Mouse (Mus musculus) cortical plate, adult 2 months (tissue): Measurements from ENCODE around the gene Myh4. TPM values are rescaled to one million over a fixed set of nuclear protein-coding genes. Genes with fewer than 3 reads are reported as not detected.

Source experiments
- H3K27ac ChIP-seq: fragments of 200-500 bp; 2 replicates; pipeline ENCODE4 v1.5.1; 2012; ENCODE audit warnings: low read length, control low read depth, inconsistent platforms; ENCODE audit not compliant: insufficient read depth
- H3K4me1 ChIP-seq: fragments of 200-500 bp; 2 replicates; pipeline ENCODE4 v1.6.1; 2011; ENCODE audit warnings: low read length; ENCODE audit not compliant: control insufficient read depth, insufficient read depth
- H3K4me3 ChIP-seq: fragments of 200-500 bp; 2 replicates; pipeline ENCODE4 v1.5.1; 2011; ENCODE audit warnings: mild to moderate bottlenecking, low read length, control low read depth; ENCODE audit not compliant: insufficient read depth
- CTCF ChIP-seq: fragments of 200-500 bp; IDR thresholded peaks from 2 replicates; pipeline ENCODE4 v1.5.1; 2011; ENCODE audit warnings: mild to moderate bottlenecking, control low read depth, low read length; ENCODE audit not compliant: insufficient read depth; ENCODE audit errors: extremely low read depth
- POLR2A ChIP-seq: fragments of 200-500 bp; IDR thresholded peaks from 2 replicates; pipeline ENCODE4 v1.6.1; 2011; ENCODE audit warnings: mild to moderate bottlenecking, low read length, control low read depth; ENCODE audit not compliant: insufficient read depth; ENCODE audit errors: extremely low read depth
- polyA plus RNA-seq: library from polyadenylated mRNA; depleted of rRNA; stranded (reverse); fragments of >200 nt; gene quantifications from 2 replicates; pipeline ENCODE4 v1.2.3, GENCODE M21; 2012; rRNA removed

The Myh4 gene
- polyA plus RNA-seq, 1 experiment, result 0.15 TPM

DNA sequence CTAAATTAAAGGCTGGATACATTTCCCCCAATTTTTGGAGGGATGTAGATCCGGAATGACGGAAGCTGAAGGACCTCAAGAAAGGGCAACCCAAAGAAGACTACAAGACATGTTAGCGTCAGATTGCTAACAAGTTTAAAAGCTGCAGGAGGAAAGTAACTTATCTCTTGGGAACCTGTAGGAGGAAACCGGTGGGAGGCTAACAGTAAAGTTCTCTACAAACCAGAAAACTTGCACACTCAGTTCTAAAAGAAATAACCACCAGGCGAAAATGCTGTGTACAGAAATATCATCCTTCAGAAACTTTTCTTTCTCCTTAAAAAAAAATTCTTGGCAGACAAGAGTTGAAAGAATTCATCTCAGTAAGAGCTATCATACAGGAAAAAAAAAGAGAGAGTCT lies 8.7 kb upstream of the Myh4 start:
- Histone ChIP-seq H3K27ac (no peak overlapping the region; the same call in 1 of the 2 replicates), H3K4me1 (peaks cover 7% of the 10 kb centered on the region; the same call in 1 of the 2 replicates), H3K4me3 (no peak overlapping the region)
- TF ChIP-seq POLR2A (no peak), CTCF (no peak)

- H3K4me3 ChIP-seq, result no peak overlapping the region
- H3K4me1 ChIP-seq, result peaks cover 7% of the 10 kb centered on the region; the same call in 1 of the 2 replicates
- H3K27ac ChIP-seq, result peak overlapping the region; percentile 59; the same call in 1 of the 2 replicates
- TF ChIP-seq POLR2A (no peak), CTCF (no peak)
Observed at GRCm38 (mm10) chr11:67229946-67230345, 7.9 kb upstream of the Myh4 start.

- Histone ChIP-seq H3K4me1 (peaks cover 3% of the 10 kb centered on the region; the same call in 1 of the 2 replicates), H3K27ac (no peak overlapping the region), H3K4me3 (no peak overlapping the region)
- peak; percentile 24; the same call in 1 of the 2 replicates for TF ChIP-seq CTCF
- no peak for TF ChIP-seq POLR2A
Observed at GRCm38 (mm10) chr11:67235639-67236358, 2.0 kb upstream of the Myh4 start.

DNA sequence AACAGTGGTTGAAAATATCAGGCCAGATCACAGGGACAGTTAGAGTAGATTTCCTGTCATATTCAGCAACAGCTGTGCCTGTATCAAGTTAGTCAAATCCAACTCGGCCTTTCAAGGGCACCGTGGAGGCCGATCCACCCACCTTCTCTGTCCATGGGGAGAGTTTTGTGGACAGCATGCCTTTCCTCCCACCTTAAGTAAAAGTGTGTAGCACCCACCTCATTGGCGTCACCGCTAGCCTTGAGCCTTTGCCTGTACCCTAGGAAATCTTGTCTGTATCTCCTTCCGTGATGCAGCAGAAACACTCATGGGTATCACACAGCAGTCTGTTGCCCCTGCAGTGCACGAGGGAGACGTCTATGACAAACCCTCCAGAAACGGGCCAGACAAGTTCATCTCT lies 1.0 kb upstream of the Myh4 start:
- peaks cover 3% of the 10 kb centered on the region; the same call in 1 of the 2 replicates for H3K4me1 ChIP-seq
- no peak for TF ChIP-seq POLR2A
- no peak for TF ChIP-seq CTCF
- H3K4me3 ChIP-seq, result no peak overlapping the region
- H3K27ac ChIP-seq, result no peak overlapping the region

GRCm38 (mm10) chr11:67241051-67241450 lies 3.2 kb downstream of the Myh4 start:
- H3K27ac ChIP-seq, result no peak overlapping the region
- TF ChIP-seq CTCF (no peak), POLR2A (no peak)

GRCm38 (mm10) chr11:67253691-67254090 lies 15.9 kb downstream of the Myh4 start:
- Histone ChIP-seq H3K4me1 (no peaks in the 10 kb centered on the region), H3K4me3 (no peak overlapping the region), H3K27ac (no peak overlapping the region)
- no peak for TF ChIP-seq CTCF
- no peak for TF ChIP-seq POLR2A

More at GRCm38 (mm10) chr11:67241051-67241450, 3.2 kb downstream of the Myh4 start:
- Histone ChIP-seq H3K4me1 (no peaks in the 10 kb centered on the region), H3K4me3 (no peak overlapping the region)

- H3K4me1 ChIP-seq, result no peaks in the 10 kb centered on the region
- no peak for TF ChIP-seq POLR2A
- no peak for TF ChIP-seq CTCF
- H3K27ac ChIP-seq, result no peak overlapping the region
- no peak overlapping the region for H3K4me3 ChIP-seq
Observed at GRCm38 (mm10) chr11:67257048-67257447, 19.2 kb downstream of the Myh4 start.

- Histone ChIP-seq H3K4me3 (no peak overlapping the region), H3K4me1 (no peaks in the 10 kb centered on the region)
- TF ChIP-seq POLR2A, result no peak
- no peak for TF ChIP-seq CTCF
Observed at GRCm38 (mm10) chr11:67260956-67261355, 23.1 kb downstream of the Myh4 start.

GRCm38 (mm10) chr11:67276601-67277174 lies 38.9 kb downstream of the Myh4 start, which contains the start of gene Myh8:
Gene Myh8, plus strand, starts transcription at chr11:67277124.
- Histone ChIP-seq H3K4me3 (no peak within 1 kb of the TSS), H3K27ac (no peak within 1 kb of the TSS), H3K4me1 (no peaks in the 10 kb centered on the region)
- TF ChIP-seq POLR2A, result no peak
- no peak for TF ChIP-seq CTCF

More at GRCm38 (mm10) chr11:67260956-67261355, 23.1 kb downstream of the Myh4 start:
- H3K27ac ChIP-seq, result no peak overlapping the region

- H3K27ac ChIP-seq, result no peak overlapping the region
- no peak overlapping the region for H3K4me3 ChIP-seq
- no peak for TF ChIP-seq CTCF
- no peak for TF ChIP-seq POLR2A
- H3K4me1 ChIP-seq, result no peaks in the 10 kb centered on the region; the same call in 1 of the 2 replicates
Observed at GRCm38 (mm10) chr11:67293440-67293839, 55.6 kb downstream of the Myh4 start.

Other genes starting within 250 kb of the Myh4 start
- 0.98 and 1.0 TPM in 2 replicates for gene Tmem220, start 212.9 kb upstream of the Myh4 start, polyA plus RNA-seq
- gene Adprm, start 185.4 kb upstream of the Myh4 start, polyA plus RNA-seq, result 24.0 and 30.3 TPM in 2 replicates
- 6.0 and 6.2 TPM in 2 replicates for gene Sco1, start 185.4 kb upstream of the Myh4 start, polyA plus RNA-seq
- gene Myh3, start 159.7 kb upstream of the Myh4 start, polyA plus RNA-seq, result 1.4 and 2.0 TPM in 2 replicates
- 0.44 and 0.47 TPM in 2 replicates for gene Myh2, start 67.0 kb upstream of the Myh4 start, polyA plus RNA-seq
- 0.23 and 0.32 TPM in 2 replicates for gene Myh1, start 38.0 kb upstream of the Myh4 start, polyA plus RNA-seq
- gene Myh8, start 39.1 kb downstream of the Myh4 start, polyA plus RNA-seq, result 0.06 and 0.17 TPM in 2 replicates
- gene Myh13, start 83.6 kb downstream of the Myh4 start, polyA plus RNA-seq, result 0.27 and 0.62 TPM in 2 replicates
- 235 and 239 TPM in 2 replicates for gene Gas7, start 217.4 kb downstream of the Myh4 start, polyA plus RNA-seq